Mouse (Mus musculus): ENCODE measurements around the gene Gpr62.

The Gpr62 gene

GRCm38 (mm10) chr9:106456325-106457162 is 9.2 kb downstream of the Gpr62 start:
- no peak for ATAC-seq (ENCODE audit: low TSS enrichment)

- peak; percentile 38 for ATAC-seq (ENCODE audit: low TSS enrichment)
These were observed 10.7 kb downstream of the Gpr62 start for GRCm38 (mm10) chr9:106454888-106455681.

- ATAC-seq (ENCODE audit: low TSS enrichment) = peak; percentile 5; the same call in 1 of the 2 replicates
These were observed 11.5 kb downstream of the Gpr62 start for GRCm38 (mm10) chr9:106454071-106454761.

- peak; percentile 13; the same call in 1 of the 2 replicates for ATAC-seq (ENCODE audit: low TSS enrichment)
These were observed 12.3 kb downstream of the Gpr62 start, which contains the start of gene Pcbp4 for GRCm38 (mm10) chr9:106453271-106454070. Pcbp4 (plus strand) TSS chr9:106453291.

- ATAC-seq (ENCODE audit: low TSS enrichment) = no peak
These were observed 12.9 kb downstream of the Gpr62 start for GRCm38 (mm10) chr9:106452821-106453220.

GRCm38 (mm10) chr9:106452351-106452750 is 13.4 kb downstream of the Gpr62 start:
- no peak for ATAC-seq (ENCODE audit: low TSS enrichment)

- ATAC-seq (ENCODE audit: low TSS enrichment) = no peak
These were observed 13.8 kb downstream of the Gpr62 start for GRCm38 (mm10) chr9:106451899-106452298.

GRCm38 (mm10) chr9:106451298-106451697 is 14.4 kb downstream of the Gpr62 start:
- ATAC-seq (ENCODE audit: low TSS enrichment) = no peak

GRCm38 (mm10) chr9:106450661-106451060 is 15.1 kb downstream of the Gpr62 start:
- no peak for ATAC-seq (ENCODE audit: low TSS enrichment)

GRCm38 (mm10) chr9:106449947-106450346 is 15.8 kb downstream of the Gpr62 start:
- ATAC-seq (ENCODE audit: low TSS enrichment) = no peak

- peak; percentile 58 for ATAC-seq (ENCODE audit: low TSS enrichment)
These were observed 17.2 kb downstream of the Gpr62 start for GRCm38 (mm10) chr9:106448498-106449031.

- ATAC-seq (ENCODE audit: low TSS enrichment) = no peak
These were observed 17.8 kb downstream of the Gpr62 start for GRCm38 (mm10) chr9:106447951-106448350.

- ATAC-seq (ENCODE audit: low TSS enrichment) = peak; percentile 79
These were observed 18.4 kb downstream of the Gpr62 start, which contains the start of the genes Abhd14b and Abhd14a for GRCm38 (mm10) chr9:106447348-106447747. Abhd14b (plus strand) TSS chr9:106447459. Abhd14a (minus strand) TSS chr9:106447678.

- no peak for ATAC-seq (ENCODE audit: low TSS enrichment)
These were observed 20.9 kb downstream of the Gpr62 start for GRCm38 (mm10) chr9:106444836-106445235.

GRCm38 (mm10) chr9:106442680-106443079 is 23.1 kb downstream of the Gpr62 start:
- ATAC-seq (ENCODE audit: low TSS enrichment) = no peak

GRCm38 (mm10) chr9:106436566-106436965 is 29.2 kb downstream of the Gpr62 start:
- ATAC-seq (ENCODE audit: low TSS enrichment) = no peak

- 0 out of 2 replicates have a peak, but pooled peaks have one; percentile 13 for ATAC-seq (ENCODE audit: low TSS enrichment)
These were observed 32.3 kb downstream of the Gpr62 start for GRCm38 (mm10) chr9:106433389-106433788.

- no peak for ATAC-seq (ENCODE audit: low TSS enrichment)
These were observed 35.8 kb downstream of the Gpr62 start for GRCm38 (mm10) chr9:106430015-106430264.

- ATAC-seq (ENCODE audit: low TSS enrichment) = peak; percentile 78
These were observed 36.3 kb downstream of the Gpr62 start, which contains the start of gene Rpl29 for GRCm38 (mm10) chr9:106429221-106430014. Rpl29 (plus strand) TSS chr9:106429454.

- peak; percentile 58 for ATAC-seq (ENCODE audit: low TSS enrichment)
These were observed 37.0 kb downstream of the Gpr62 start for GRCm38 (mm10) chr9:106428719-106429220.
